Mouse (Mus musculus): ENCODE data around the gene D930007J09Rik.
A peak's percentile ranks its signal among the peaks of the same experiment; 100 is the strongest.

DNA sequence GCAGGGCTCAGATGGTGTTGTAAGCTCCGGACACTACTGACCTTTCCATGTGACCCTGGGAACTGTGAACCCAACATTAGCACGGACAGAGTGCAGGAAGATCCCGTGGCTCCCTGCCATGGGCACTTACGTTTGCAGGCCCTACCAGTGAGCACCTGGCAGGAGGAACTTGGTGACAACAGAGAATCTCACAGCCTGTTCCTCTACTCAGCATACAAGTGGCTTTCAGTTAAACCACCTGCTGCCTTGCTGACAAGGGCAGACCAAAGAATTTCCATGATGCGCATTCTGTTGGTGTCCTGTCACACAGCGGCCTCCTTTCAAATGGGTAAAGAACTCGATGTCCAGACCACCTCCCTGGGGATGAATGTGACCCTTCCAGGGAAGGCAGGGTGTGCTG is 38.2 kb downstream of the D930007J09Rik start:
- TF ChIP-seq POLR2A (IDR thresholded peaks at IDR 0.05; ENCODE audit: insufficient read length, low read depth) (no peak), MYOG (IDR thresholded peaks at IDR 0.05; ENCODE audit: control insufficient read depth in 1 of 3, insufficient read depth in 1 of 3, insufficient read length in 2 of 3, low read depth in 2 of 3) (peak in 1 of 3 experiments; percentile 48), E2F4 (IDR thresholded peaks at IDR 0.05; ENCODE audit: insufficient read depth) (no peak), MAX (IDR thresholded peaks at IDR 0.05; ENCODE audit: low read depth) (no peak), SRF (IDR thresholded peaks at IDR 0.05; ENCODE audit: control insufficient read depth, insufficient read length, low read depth) (no peak), REST (IDR thresholded peaks at IDR 0.05; ENCODE audit: insufficient read depth, insufficient read length) (no peak)

All from myocyte (in vitro differentiated cells).